Mouse (Mus musculus) embryonic fibroblast, embryonic 13.5 days (primary cell): ENCODE measurements at regions not wholly inside any gene's neighbourhood (a gene's known extent, or its start where the extent isn't known, plus 50 kb on each side); places are given as distances from the start of the nearest gene placed in this dataset.

Source experiments
- CTCF ChIP-seq: IDR thresholded peaks from 2 replicates; pipeline ENCODE4 v1.5.1; 2011; ENCODE audit warnings: mild to moderate bottlenecking, control low read depth, low read length, moderate library complexity, borderline replicate concordance; ENCODE audit not compliant: insufficient read depth
- POLR2A ChIP-seq: IDR thresholded peaks from 2 replicates; pipeline ENCODE4 v1.6.1; 2011; ENCODE audit warnings: low read depth, mild to moderate bottlenecking, control low read depth, low read length, moderate library complexity

DNA sequence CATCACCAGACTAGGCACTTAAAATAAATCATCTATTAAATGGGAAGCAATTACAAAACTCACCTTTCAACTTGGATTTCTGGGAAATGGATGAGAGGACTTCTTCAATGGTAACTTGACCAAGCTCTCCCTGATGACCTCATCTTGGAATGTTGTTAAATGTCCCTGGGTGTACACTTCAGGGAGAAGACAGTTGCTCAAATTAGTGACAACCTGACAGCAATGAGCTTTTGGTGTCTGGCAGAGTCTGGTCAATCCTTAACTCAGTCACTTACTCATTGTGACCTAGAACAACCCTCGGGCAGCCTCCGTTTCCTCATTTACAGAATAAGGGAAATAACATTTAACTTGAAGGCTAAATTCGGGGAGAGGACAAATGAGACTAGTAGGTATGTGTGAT, 244.5 kb downstream of the Pik3r1 start:
- TF ChIP-seq CTCF = no peak
- TF ChIP-seq POLR2A = no peak
